Mouse (Mus musculus): ENCODE data around the gene Atpaf2.

GRCm38 (mm10) chr11:60368909-60369308 lies 49.3 kb downstream of the Atpaf2 start:
- TF ChIP-seq CTCF (IDR thresholded peaks at IDR 0.05; ENCODE audit: low read depth): no peak
- TF ChIP-seq EP300 (IDR thresholded peaks at IDR 0.05; ENCODE audit: low read depth): no peak

Measured in heart, postnatal 0 days (tissue).